Mouse (Mus musculus) gastrocnemius, adult 2 months (tissue): ENCODE measurements around the gene Vmn1r169. TPM values are rescaled to one million over a fixed set of nuclear protein-coding genes. Genes with fewer than 3 reads are reported as not detected.
"Not testable (repeated sequence)": the region's sequence is repeated elsewhere in the genome, so short reads cannot be mapped to it uniquely, and the experiment has no call there.

Experiments used
- DNase-seq: peaks from one replicate; pipeline ENCODE4 v3.0.0; 2022
- H3K27ac ChIP-seq: fragments of 200-600 bp; 2 replicates; pipeline ENCODE4 v1.8.1; 2022; ENCODE audit warnings: mild to moderate bottlenecking
- H3K4me3 ChIP-seq: fragments of 200-600 bp; 2 replicates; pipeline ENCODE4 v1.8.1; 2022; ENCODE audit warnings: mild to moderate bottlenecking, moderate library complexity
- intact Hi-C: fragments of 180-260 bp; cut with DNase I; formaldehyde crosslinking; loops from one replicate; pipeline ENCODE4 v1.15.1; 2025
- long read RNA-seq, 2 experiments: library from polyadenylated mRNA; stranded (forward); transcript quantifications; one replicate each; pipeline ENCODE4 v2.0.0; 2021
- total RNA-seq, 2 experiments: library from RNA; stranded (reverse); gene quantifications; 2 replicates each; pipeline ENCODE4 v1.2.3; 2021

The Vmn1r169 gene
- total RNA-seq: not detected
- long read RNA-seq, experiment 1: 0 reads
- long read RNA-seq, experiment 2: 0 reads

- intact Hi-C loops, DNase-seq, H3K27ac ChIP-seq, H3K4me3 ChIP-seq: not testable (repeated sequence)
These were observed at the start of gene Vmn1r169 for GRCm38 (mm10) chr7:23575226-23575625. Gene Vmn1r169 (plus strand): TSS chr7:23575526.

- H3K27ac ChIP-seq, intact Hi-C loops, DNase-seq, H3K4me3 ChIP-seq: not testable (repeated sequence)
These were observed 35.9 kb upstream of the Vmn1r169 start, which contains the start of gene Vmn1r168 for GRCm38 (mm10) chr7:23539432-23539831. Gene Vmn1r168 (plus strand): TSS chr7:23539732.

- intact Hi-C loops, H3K27ac ChIP-seq, DNase-seq, H3K4me3 ChIP-seq: not testable (repeated sequence)
These were observed 30.5 kb downstream of the Vmn1r169 start, which contains the start of gene Vmn1r170 for GRCm38 (mm10) chr7:23605875-23606274. Gene Vmn1r170 (plus strand): TSS chr7:23606175.

Other genes starting within 250 kb of the Vmn1r169 start
- not detected for gene Nlrp5, start 189.6 kb upstream of the Vmn1r169 start, total RNA-seq
- gene Vmn1r167, start 68.3 kb upstream of the Vmn1r169 start, total RNA-seq: not detected
- not detected for gene Vmn1r168, start 35.8 kb upstream of the Vmn1r169 start, total RNA-seq
- gene Vmn1r170, start 30.6 kb downstream of the Vmn1r169 start, total RNA-seq: not detected
- not detected for gene Vmn1r171, start 55.2 kb downstream of the Vmn1r169 start, total RNA-seq
- not detected for gene Vmn1r172, start 82.8 kb downstream of the Vmn1r169 start, total RNA-seq
- not detected for gene Vmn1r173, start 125.2 kb downstream of the Vmn1r169 start, total RNA-seq
- not detected for gene Vmn1r174, start 176.7 kb downstream of the Vmn1r169 start, total RNA-seq
- gene Vmn1r175, start 235.1 kb downstream of the Vmn1r169 start, total RNA-seq: not detected